Mouse (Mus musculus): ENCODE measurements around the gene 2010003K11Rik.

The 2010003K11Rik gene

GRCm38 (mm10) chr19:4496535-4497262 lies 1.7 kb downstream of the 2010003K11Rik start:
- DNase-seq: no peak

GRCm38 (mm10) chr19:4495814-4496213 lies 2.6 kb downstream of the 2010003K11Rik start:
- no peak for DNase-seq

- DNase-seq: no peak
These were observed 3.7 kb downstream of the 2010003K11Rik start for GRCm38 (mm10) chr19:4494707-4495106.

- DNase-seq: no peak
These were observed 5.7 kb downstream of the 2010003K11Rik start for GRCm38 (mm10) chr19:4492526-4493296.

DNA sequence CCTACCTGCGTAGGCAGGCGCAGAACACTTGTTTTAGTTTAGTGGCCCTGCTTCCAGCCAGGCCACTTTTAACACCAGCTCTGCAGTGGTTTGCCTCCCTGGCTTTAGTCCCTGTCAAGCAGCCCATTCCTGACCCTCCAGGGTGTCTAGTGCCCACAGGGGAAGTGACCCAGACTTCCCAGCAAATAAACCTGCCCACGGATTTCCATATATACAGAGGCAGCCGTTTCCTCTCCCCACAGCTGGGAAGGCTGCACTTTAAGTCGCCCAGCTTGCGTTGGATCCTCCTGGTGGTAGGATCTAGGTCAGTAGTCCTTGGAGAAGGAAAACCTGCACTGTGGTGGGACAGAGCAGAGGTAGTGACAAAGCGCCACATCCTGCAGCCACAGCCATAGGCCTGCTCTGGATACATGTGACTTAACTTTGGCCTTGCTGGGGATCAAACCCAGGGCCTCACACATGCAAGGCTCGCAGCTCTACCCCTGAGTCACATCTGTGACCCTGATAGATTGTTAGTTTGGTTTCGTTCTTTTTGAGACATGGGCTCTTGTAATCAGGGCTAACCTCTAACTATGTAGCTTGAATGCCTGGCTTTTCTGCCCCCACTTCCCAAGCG lies 7.2 kb downstream of the 2010003K11Rik start:
- DNase-seq: no peak

DNA sequence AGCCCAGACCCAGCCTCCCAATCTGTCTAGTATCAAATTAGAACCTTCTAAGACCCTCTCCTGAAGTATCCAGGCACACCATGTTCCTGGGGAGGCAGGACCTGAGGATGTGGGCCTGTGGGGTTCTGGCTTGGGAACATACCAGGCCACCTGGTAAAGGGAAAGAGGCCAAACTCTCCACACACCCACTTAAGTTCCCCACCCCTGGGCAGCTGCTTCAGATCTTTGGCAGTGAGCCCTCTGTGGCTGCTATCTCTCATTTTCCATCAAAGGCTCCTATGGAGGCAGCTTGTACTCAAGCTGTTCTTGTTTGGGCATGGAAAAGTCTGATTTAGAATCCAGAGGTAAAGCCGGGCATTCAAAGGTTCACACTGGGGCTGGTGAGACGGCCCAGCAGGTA lies 10.5 kb downstream of the 2010003K11Rik start:
- no peak for DNase-seq

GRCm38 (mm10) chr19:4485006-4485405 lies 13.4 kb downstream of the 2010003K11Rik start:
- no peak for DNase-seq

- no peak for DNase-seq
These were observed 16.1 kb downstream of the 2010003K11Rik start for GRCm38 (mm10) chr19:4482111-4482859.

DNA sequence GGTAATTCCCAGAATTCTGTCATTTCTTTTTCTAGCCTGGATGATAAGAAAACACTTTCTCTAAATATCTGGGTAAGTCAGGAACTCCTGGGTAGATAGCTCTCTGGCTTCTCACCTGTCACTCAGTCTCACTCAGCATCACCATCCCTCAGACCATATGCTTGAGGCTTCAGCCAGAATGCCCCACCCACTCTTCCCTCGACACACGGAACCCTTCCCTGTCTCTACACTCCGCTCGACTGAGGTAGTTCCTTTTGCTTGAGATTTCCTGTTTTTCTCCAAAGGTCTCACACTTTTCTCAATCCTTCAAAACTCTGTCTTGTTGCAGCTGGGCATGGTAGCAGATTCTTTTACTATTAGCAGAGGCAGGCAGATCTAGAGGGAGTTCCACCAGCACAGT lies 17.1 kb downstream of the 2010003K11Rik start:
- no peak for DNase-seq

GRCm38 (mm10) chr19:4480041-4480440 lies 18.3 kb downstream of the 2010003K11Rik start:
- DNase-seq: no peak

- DNase-seq: no peak
These were observed 20.2 kb downstream of the 2010003K11Rik start for GRCm38 (mm10) chr19:4478190-4478516.

- no peak for DNase-seq
These were observed 20.8 kb downstream of the 2010003K11Rik start, which contains the start of gene Syt12 for GRCm38 (mm10) chr19:4477345-4478189. Syt12 (minus strand) TSS chr19:4477447.

DNA sequence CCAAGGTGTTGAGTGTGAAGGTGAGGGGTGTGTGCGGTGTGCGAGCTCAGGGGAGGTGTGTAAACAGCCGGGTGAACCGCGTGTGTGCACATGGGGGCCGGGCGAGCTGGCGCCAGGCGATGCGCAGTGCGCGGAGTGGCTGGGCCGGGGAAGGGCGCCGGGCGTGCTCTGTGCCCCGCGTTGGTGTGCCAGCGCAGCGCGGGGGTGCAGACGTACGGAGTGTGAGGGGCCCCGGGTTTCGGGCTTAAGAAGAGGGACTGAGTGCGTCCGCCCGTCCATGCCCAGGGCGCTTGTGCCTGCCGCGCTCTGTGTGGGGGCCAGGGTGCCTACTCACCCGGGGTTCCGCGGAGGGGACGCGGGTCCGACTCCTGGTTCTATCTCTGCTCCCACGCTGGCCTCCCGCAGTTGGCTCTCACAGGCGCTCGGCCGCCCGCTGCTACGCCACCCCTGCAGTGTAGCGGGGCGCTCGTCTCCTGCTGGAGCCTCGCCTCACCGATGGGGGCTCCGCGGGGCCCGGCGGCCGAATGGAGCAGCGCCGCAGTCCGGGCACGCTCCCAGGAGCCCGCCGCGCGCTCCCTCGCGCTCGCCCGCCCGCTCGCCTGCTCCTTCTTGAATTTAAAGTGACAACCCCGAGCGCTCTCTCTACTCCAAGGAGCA lies 21.7 kb downstream of the 2010003K11Rik start:
- peak; percentile 36 for DNase-seq

GRCm38 (mm10) chr19:4475224-4475925 lies 23.0 kb downstream of the 2010003K11Rik start:
- peak; percentile 54 for DNase-seq

DNA sequence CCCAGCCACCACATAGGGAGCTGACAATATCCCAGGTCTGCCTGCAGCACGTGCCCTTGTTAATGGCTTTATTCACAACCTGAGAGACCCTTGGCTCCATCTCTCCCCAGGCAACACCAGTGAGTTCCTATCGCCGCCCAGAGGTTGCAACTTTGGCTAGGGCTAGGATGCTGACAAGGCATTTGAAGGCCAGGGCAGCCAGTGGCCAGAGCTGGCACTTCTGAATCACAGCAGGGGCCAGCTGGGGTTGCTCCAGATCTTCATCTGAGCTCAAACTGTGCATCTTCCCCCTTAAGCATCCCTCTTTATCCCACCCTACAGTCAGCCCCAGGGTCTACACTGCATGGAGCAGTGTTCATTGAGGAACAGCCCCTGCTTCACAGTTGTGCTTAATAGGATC lies 23.6 kb downstream of the 2010003K11Rik start:
- DNase-seq: no peak

GRCm38 (mm10) chr19:4473549-4473948 lies 24.8 kb downstream of the 2010003K11Rik start:
- DNase-seq: no peak

- DNase-seq: peak; percentile 71
These were observed 30.0 kb downstream of the 2010003K11Rik start for GRCm38 (mm10) chr19:4468363-4468762.

DNA sequence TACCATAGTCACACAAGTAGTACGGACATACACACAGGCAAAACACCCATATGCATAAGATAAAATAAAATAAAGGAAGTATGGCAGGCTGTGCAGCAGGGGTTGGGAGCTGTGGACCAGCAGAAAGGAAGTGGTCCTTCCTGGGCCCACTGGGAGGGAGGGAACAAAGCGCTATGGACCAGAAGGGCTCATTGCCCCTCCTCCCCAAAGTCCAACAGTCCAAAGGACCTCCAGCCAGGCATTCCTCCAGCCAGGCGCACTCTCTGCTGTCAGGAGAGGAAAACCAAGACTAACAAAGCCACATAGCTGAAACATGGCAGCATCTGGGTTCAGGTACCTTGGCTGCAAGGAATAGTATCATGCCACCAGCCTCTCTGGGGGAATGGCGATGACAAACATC lies 33.7 kb downstream of the 2010003K11Rik start:
- no peak for DNase-seq

GRCm38 (mm10) chr19:4461981-4462380 lies 36.4 kb downstream of the 2010003K11Rik start:
- no peak for DNase-seq

DNA sequence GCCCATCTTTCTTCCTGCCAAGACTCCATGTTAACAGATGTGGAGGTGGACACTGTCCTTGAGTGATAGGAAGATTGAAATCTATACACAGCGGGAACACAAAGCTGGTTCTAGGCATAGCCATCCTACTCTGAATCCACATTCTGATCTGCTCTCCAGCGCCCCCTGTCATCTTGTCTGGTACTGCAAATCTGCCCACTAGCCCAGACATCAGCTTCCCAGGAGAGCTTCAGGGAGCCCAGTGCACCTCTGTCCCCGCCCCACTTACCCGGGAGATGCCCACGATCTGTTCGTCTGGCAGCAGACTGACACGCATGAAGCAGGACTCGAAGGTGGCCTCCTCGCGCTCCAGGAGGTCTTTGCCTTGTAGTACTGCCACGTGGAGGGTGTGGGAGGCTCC lies 42.2 kb downstream of the 2010003K11Rik start:
- DNase-seq: peak; percentile 80
